Mouse (Mus musculus): ENCODE results near the gene Olfr632.
A peak's percentile ranks its signal among the peaks of the same experiment; 100 is the strongest.
"Not testable (repeated sequence)": the region's sequence is repeated elsewhere in the genome, so short reads cannot be mapped to it uniquely, and the experiment has no call there.

The Olfr632 gene

GRCm38 (mm10) chr7:103934264-103934663, at the start of gene Olfr632:
Gene Olfr632, plus strand, starts transcription at chr7:103934347.
- DNase-seq: no peak

- DNase-seq: no peak
These were observed 48.0 kb upstream of the Olfr632 start, which contains the start of gene Olfr66 for GRCm38 (mm10) chr7:103886152-103886551. Gene Olfr66, minus strand, starts transcription at chr7:103886252.

GRCm38 (mm10) chr7:103894385-103894784, 39.8 kb upstream of the Olfr632 start, which contains the start of gene Olfr64:
Gene Olfr64, minus strand, starts transcription at chr7:103894485.
- DNase-seq: no peak

GRCm38 (mm10) chr7:103903187-103903586, 31.0 kb upstream of the Olfr632 start, which contains the start of gene Olfr65:
Gene Olfr65, plus strand, starts transcription at chr7:103903487.
- DNase-seq: no peak

GRCm38 (mm10) chr7:103910047-103910446, 24.1 kb upstream of the Olfr632 start:
- no peak for DNase-seq

GRCm38 (mm10) chr7:103912969-103913511, 21.1 kb upstream of the Olfr632 start:
- DNase-seq: no peak

GRCm38 (mm10) chr7:103915338-103915737, 18.8 kb upstream of the Olfr632 start:
- no peak for DNase-seq

- no peak for DNase-seq
These were observed 5.6 kb upstream of the Olfr632 start, which contains the start of gene Olfr631 for GRCm38 (mm10) chr7:103928525-103928924. Gene Olfr631, plus strand, starts transcription at chr7:103928825.

GRCm38 (mm10) chr7:103942730-103943129, 8.6 kb downstream of the Olfr632 start:
- DNase-seq: peak in 1 of 2 experiments; percentile 45

- no peak for DNase-seq
These were observed 10.0 kb downstream of the Olfr632 start, which contains the start of gene Olfr633 for GRCm38 (mm10) chr7:103944137-103944536. Gene Olfr633, plus strand, starts transcription at chr7:103944437.

- DNase-seq: not testable (repeated sequence)
These were observed 32.7 kb downstream of the Olfr632 start for GRCm38 (mm10) chr7:103966873-103967272.

GRCm38 (mm10) chr7:103970852-103971251, 36.7 kb downstream of the Olfr632 start, which contains the start of gene Olfr635:
Gene Olfr635, plus strand, starts transcription at chr7:103971152.
- DNase-seq: no peak

GRCm38 (mm10) chr7:103971782-103972181, 37.6 kb downstream of the Olfr632 start:
- no peak for DNase-seq

All from spleen, adult 18-20 months (tissue).